Mouse (Mus musculus) adrenal gland, postnatal 25 days (tissue): ENCODE data around the gene Rab12. TPM values are rescaled to one million over a fixed set of nuclear protein-coding genes. Genes with fewer than 3 reads are reported as not detected.

Experiments
- DNase-seq: peaks from one replicate; pipeline ENCODE4 v3.0.0; 2021; ENCODE audit warnings: mixed read lengths
- total RNA-seq: library from RNA; stranded (reverse); gene quantifications from 2 replicates; pipeline ENCODE4 v1.2.3, GENCODE M21; 2021

The Rab12 gene
- total RNA-seq, 1 experiment from 2014 or later = 98.9 TPM

DNA sequence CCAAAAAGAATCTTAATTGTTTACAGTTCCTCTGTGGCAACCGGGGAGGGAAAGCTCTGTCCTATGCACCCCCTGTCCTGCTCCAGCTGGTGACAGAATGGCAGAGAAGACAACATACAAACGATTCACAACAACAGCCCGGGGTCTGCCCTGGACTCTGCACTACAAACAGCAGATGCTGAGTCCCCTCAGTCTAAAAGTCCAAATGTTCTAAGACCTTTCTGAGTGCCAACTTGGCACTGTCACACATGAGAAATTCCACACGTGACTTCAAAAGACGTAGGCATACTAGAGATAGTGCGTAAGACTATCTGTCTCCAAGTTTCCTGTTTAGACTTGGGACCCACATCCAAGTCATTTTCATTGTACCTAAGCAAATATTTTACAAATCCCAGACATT lies 16.7 kb downstream of the Rab12 start:
- DNase-seq = no peak

GRCm38 (mm10) chr17:66498598-66498997 lies 20.9 kb downstream of the Rab12 start:
- DNase-seq = no peak

DNA sequence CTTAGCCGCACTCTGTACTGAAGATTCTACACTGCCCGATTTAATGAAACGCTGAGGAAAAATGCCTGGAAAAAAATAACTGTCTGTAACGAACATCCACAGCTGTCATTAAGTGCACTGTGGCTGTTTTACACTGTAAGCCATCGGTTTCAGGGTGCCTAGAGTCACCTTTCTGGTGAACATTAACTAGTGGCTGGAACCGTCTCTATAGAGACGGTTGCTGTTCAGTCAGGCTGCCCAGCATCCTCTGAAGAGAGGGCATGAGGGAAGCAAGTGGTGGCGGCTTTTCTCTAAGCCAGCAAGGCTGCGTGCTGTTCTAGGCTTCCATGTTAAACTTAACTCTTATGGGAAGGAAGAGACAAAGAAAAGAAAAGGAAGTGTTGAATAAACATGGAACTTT lies 22.9 kb downstream of the Rab12 start:
- DNase-seq = no peak

DNA sequence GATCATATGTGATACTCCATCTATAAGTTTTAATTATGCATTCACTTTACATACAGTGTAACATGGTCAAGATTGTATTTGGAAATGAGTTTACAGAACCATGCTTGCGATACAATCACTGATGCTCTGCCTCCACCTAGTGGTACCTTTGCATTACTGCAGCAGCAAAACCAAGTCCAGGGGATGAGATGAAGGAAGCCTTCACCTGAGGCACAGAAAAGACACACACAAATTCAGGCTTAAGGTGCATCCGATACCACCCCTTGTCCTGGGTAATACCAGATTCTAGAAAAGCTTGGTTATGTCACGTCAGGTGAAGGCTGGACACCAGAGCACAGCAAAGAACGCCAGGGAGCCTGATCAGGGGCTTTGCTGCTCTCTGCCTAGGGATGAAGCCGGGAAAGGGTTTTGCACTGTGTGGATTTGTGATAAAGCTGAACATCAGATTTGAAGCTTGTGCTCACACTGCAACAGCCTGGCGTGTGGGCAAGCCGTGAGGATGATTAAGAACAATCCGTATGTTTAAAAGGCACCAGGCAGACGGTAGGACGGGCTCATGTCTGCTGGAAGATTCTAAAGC lies 29.4 kb downstream of the Rab12 start:
- DNase-seq = no peak

DNA sequence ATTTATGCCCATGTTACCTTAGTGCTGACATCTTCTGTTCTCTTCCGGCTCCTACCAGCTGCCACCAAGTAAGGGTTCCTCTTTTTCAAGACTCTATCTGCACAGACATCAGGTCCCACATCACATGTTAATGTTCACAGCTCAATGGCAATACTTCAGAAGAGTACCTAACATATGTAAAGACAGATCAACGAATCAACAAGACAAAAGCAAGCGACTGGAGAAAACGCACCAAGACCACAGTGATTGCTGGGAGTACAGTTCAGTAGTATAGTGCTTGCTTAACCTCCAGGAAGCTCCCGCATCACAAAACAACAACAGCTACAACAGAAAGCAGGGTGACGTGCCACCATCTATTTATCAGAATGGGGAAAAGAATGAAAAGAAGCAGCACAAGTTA lies 33.0 kb downstream of the Rab12 start:
- DNase-seq = no peak

- peak; percentile 75 for DNase-seq
Measured at GRCm38 (mm10) chr17:66485742-66486141, 33.8 kb downstream of the Rab12 start.

GRCm38 (mm10) chr17:66484965-66485364 lies 34.6 kb downstream of the Rab12 start:
- DNase-seq = no peak

DNA sequence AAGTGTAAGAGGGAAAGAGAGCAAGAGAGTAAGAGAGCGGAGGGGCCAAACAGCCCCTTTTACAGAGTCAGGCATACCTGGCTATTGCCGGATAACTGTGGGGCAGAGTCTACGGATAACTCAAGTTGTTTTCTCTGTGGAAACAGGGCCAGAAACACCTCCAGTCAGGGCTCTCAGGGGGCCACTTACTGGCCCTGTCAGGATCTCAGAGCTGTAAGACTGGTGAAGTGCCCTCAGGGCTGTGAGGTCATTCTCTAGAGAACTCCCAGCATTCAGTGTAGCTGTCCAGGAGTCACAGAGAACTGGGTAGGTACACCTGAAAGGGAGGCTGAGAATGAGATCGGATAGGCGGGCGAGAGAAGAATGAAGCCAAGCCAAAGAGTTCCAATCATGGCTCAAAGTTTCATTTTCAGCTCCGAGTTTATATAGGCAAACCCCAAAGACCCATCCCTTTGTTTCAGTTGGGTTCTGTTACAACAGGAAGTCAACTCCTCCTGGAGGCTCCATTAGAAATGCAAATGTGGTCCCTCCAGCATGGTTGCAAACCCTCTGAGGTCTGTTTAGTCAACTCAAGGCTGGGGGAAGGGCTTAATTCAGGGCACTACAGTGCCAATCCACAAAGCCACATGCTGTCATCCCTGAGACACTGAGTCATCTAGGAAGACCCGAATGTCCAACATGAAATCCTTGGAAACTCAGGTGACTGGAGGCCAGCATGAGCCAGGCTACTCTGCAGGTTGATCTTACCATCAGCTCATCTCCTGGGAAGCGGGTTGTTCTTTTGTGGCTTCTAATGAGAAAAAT lies 35.7 kb downstream of the Rab12 start:
- no peak for DNase-seq

GRCm38 (mm10) chr17:66481295-66481694 lies 38.2 kb downstream of the Rab12 start:
- DNase-seq = no peak

DNA sequence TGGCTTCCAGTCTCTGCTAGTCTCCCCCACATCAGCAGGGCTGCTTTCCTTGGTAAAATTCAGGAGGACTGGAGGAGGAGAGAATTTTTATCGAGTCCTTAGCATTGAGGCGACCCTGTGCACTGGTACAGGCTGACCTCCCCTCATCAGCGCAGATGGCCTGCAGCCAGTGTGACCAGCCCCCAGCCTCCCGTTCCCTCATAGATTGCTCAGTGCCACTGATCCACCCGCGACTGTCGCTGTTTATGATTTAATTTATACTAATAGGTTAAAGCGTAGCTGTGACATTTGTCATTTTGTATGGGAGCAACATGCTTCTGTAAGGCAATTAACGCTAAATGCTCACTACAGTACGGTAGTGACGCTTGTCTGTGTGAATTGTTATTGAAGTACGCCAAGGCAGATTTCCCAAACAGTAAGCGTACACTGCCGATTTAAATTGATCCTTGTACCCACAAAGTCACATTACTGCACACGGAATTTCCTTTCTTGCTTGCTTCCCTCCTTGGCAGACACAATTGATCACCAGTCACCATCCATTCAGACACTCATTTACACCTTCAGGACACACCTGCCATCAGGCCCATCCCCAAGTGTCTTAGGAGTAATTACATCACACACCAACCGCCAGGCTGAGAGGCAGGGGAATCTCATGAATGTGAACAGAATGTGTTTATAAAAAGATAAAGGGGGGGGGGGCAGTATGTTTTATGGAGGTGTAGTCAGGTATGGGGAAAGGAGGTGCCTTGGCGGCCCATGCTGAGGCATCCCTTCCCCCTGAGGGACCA lies 38.8 kb downstream of the Rab12 start:
- DNase-seq = no peak

DNA sequence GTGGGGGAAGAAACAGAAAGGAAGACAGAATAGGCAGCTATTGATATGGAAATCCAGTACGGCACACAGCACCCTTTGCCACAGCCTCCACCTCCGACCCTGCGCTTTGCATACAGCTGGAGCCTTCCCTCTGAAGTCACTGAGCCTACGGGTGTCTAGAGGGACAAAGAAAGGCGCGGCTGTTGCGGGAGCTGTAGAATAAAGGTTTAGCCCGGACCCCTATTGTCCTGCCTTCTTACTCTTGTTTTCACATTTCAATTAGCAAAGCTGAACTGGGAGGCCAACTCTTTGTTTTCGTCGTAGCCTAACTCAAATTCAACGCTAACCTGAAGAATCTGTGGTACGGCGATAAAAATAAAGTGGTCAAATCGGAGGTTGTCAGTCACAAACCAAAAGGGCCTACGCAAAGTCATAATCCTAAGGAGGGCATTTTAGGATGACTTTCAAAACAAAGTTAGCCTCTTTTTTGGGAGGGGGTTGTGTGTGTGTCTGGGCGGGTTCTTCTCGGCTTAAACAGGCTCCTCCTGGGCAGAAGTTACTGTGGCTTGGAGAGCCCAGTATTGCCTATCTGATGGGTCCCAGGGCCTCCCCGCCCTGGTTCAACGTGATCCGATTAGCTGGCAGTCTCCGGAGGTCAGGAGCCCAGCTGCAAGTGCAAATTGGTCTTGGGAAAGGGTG lies 39.6 kb downstream of the Rab12 start:
- DNase-seq = no peak

- no peak for DNase-seq
Measured at GRCm38 (mm10) chr17:66479311-66479710, 40.2 kb downstream of the Rab12 start.

- no peak for DNase-seq
Measured at GRCm38 (mm10) chr17:66473205-66473604, 46.3 kb downstream of the Rab12 start.

DNA sequence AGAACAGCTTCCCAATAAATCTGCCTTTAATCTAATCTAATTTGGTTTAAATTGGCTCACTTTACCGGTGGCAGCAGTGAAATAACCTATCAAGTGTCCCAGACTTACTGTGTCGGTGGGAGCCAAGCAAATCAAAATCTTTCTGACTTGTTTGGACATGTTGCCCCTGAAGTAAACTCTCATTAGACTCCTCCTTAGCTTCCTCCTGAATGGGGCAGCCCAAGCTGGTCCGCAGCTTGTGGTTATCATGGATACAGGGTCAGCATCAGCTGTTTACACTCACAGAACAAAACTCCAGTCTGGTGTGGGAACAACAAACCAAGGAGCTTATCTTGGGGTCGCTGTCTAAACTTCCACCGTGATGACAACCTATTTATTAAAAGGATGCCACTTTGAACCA lies 47.8 kb downstream of the Rab12 start:
- DNase-seq = no peak

DNA sequence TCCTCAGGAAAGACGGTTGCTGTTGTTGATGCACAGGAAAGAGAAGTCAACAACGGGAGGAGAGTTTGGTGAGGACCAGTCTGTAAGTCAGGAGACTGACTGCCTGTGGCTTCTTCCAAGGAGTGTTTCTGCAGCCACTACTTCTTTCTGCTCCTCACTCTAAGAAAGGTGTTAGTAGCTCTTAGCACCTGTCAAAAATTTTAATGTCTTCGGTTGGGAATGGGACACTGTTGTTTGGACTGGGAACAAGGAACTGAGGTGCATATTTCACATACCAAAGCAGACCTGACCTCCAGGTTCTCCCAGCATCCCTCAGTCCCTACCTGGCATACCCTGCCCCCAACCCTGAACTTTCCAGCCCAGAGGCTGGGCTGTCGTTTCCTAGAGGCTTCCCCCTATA lies 48.3 kb downstream of the Rab12 start:
- no peak for DNase-seq

DNA sequence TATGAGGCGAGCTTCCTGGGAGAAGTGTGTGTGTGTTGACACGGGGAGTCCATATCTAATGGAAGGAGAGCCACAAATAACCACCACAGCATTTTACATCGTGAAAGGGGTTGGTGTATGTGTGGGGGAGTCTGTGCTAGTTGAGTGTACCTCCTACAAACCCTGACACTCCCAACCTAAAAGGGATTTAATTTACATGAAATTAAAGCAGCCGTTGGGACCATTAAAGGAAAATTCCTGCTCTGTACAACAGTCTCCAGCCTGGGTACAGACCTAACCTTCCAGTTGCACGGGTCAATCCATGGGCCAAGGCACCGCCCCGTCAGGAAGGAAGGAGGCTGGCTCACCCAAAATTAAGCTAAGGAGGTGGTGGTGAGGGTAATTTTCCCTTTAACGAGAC lies 49.5 kb downstream of the Rab12 start:
- DNase-seq = no peak

GRCm38 (mm10) chr17:66457278-66457677 lies 62.3 kb downstream of the Rab12 start:
- no peak for DNase-seq

- DNase-seq = peak; percentile 90
Measured at GRCm38 (mm10) chr17:66451143-66451542, 68.4 kb downstream of the Rab12 start.

DNA sequence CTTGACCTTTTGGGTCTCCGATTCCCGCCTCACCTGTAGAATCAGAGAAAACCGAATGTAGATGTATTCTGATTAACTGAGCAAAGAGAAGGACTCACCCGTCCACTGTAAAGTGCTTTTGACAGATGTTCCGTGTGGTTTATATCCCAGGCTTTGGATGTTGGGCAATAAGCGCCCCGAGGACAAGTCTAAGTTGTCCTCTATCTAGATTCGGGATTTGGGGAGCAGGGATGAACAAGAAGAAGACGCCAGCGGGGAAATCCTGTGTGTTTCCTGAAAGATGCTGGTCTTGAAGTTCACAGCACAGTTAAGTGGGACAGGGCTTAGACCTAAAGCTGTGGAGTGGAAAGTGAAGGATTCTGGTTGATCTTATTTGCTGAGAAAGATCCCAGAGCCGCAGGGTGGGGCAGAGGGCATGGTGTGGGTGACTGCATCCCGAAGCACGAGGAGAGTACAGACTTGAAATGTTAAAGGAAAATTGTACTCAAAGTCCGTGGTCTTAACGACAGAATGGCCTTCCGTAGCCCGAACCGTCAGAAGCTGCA lies 68.9 kb downstream of the Rab12 start:
- DNase-seq = no peak

DNA sequence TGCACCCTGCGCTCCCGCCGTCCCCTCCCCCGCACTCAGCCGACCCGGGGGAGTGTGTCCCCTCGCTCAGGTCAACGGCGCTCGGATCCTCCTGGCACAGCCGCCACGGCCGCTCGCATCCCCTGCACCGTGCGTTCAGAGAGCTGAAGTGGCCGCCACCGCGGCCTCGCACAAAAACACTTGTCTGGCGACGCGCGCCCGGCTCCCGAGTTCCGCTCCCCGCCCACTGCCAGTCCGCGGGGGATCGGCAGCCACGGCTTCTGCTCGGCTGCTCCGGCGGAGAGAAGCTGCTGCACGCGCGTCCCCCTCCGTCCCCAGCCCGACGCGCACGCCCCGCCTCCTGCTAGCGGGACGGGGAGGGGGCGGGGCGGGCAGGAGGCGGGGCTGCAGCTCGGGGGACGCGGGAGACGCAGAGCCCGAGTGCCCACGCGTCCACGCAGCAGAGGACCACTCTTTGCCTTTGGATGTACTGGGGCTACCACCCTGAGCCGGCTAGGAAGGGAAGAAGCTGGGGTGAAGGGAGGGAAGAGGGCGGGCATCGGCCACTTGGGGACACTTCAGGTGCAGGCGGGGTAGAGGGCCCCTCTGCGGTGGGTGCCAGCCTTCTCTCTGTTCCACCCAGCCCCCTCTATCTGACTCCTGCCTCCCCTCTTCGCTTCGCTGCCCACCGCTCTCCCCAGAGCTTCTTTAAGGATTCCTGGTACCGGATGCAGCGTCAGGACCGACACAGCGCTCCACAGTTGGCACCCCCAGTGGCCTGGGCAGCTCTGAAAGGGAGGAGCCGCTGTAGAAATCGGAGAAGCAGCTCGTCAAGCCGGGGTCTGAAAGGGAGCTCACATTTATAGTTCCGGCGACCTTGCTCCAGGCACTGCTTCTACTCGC lies 69.8 kb downstream of the Rab12 start, which contains the start of gene Mtcl1:
Gene Mtcl1, minus strand, starts transcription at position 291 of the 882 bp plus-strand sequence.
- peak; percentile 87 for DNase-seq
